Mouse (Mus musculus) intestine, embryonic 15.5 days (tissue): Measurements from ENCODE around the gene Crybb3. TPM values are rescaled to one million over a fixed set of nuclear protein-coding genes. Genes with fewer than 3 reads are reported as not detected.
"Not testable (repeated sequence)": the region's sequence is repeated elsewhere in the genome, so short reads cannot be mapped to it uniquely, and the experiment has no call there.

Experiments
- ATAC-seq: fragments of 200-750 bp; cut with Nextera tagmentation; 2 replicates; pipeline ENCODE4 v1.8.0; 2017; ENCODE audit warnings: moderate TSS enrichment, moderate library complexity
- H3K27ac ChIP-seq: fragments of 300-500 bp; sonication (generic); 2 replicates; pipeline ENCODE4 v1.5.1; 2015; ENCODE audit warnings: mild to moderate bottlenecking, inconsistent platforms
- H3K27me3 ChIP-seq: fragments of 300-500 bp; sonication (generic); replicated peaks from 2 replicates; pipeline ENCODE4 v1.6.1; 2015; ENCODE audit warnings: inconsistent platforms
- H3K36me3 ChIP-seq: fragments of 300-500 bp; sonication (generic); 2 replicates; pipeline ENCODE4 v1.6.1; 2015; ENCODE audit warnings: inconsistent platforms
- H3K4me1 ChIP-seq: fragments of 300-500 bp; sonication (generic); replicated peaks from 2 replicates; pipeline ENCODE4 v1.6.1; 2015; ENCODE audit warnings: inconsistent platforms
- H3K4me2 ChIP-seq: fragments of 300-500 bp; sonication (generic); replicated peaks from 2 replicates; pipeline ENCODE4 v1.6.1; 2015; ENCODE audit warnings: mild to moderate bottlenecking, inconsistent platforms
- H3K4me3 ChIP-seq: fragments of 300-500 bp; sonication (generic); replicated peaks from 2 replicates; pipeline ENCODE4 v1.5.1; 2015; ENCODE audit warnings: inconsistent platforms
- H3K9ac ChIP-seq: fragments of 300-500 bp; sonication (generic); 2 replicates; pipeline ENCODE4 v1.6.1; 2015; ENCODE audit warnings: inconsistent platforms
- H3K9me3 ChIP-seq: fragments of 300-500 bp; sonication (generic); 2 replicates; pipeline ENCODE4 v1.6.1; 2016; ENCODE audit warnings: inconsistent platforms
- WGBS: fragments of 180-500 bp; shearing (Covaris S2); methylation state at CpG from one replicate; pipeline ENCODE4 v1.1.7; 2015; 5-methylcytosine and 5-hydroxymethylcytosine counted together
- polyA plus RNA-seq: library from polyadenylated mRNA; unstranded; fragments of >200 nt; fragmentation: Nextera tagmentation; extraction: Ambion mirVana; gene quantifications from 2 replicates; pipeline ENCODE4 v1.2.1, GENCODE M21; 2015

Gene Crybb3
- polyA plus RNA-seq, 1 experiment from 2014 or later = 0.36 TPM

DNA sequence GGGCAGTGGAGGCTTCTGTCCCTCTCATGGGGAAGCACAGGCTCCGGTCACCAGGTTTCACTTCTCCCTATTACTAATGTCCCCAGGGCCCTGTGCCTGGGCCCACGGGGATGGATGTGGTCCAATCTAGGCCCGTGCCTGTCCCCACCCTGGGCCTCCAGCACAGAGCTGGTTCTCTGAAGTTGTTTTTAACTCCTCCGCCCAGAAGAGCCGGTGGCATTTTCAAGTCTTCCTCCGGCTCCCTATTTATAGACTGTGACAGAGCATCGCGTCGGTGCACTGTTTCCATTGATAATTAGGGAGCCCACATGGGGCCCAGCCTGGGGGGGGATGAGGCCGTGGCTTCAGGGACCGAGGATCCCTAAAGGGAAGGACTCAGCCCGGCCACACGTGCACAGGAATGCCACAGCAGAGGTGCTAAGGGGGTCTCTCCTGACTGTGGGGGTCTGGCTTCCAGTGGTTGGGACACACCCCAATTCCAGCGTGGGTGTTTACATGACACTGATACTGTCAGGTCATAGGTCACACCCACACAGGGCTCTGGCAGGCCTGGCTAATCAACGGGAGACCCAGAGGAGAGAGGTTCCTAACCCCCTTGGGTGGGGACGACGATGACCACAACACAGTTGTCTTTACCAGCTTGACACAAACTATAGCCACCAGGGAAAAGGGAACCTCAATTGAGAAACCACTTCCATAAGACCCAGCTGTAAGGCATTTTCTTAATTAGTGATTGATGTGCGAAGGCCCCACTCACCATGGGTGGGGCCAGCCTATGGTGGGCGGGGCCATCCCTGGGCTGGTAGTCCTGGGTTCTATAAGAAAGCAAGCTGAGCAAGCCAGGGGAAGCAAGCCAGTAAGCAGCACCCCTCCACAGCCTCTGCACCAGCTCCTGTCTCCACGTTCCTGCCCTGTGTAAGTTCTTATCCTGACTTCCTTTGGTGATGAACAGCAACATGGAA, 33.2 kb upstream of the Crybb3 start:
- no peaks in the 10 kb centered on the region for H3K27me3 ChIP-seq
- peak overlapping the region; percentile 68 for H3K27ac ChIP-seq
- H3K4me1 ChIP-seq = peaks cover 55% of the 10 kb centered on the region
- H3K9me3 ChIP-seq = no peaks in the 10 kb centered on the region
- H3K4me3 ChIP-seq = no peak overlapping the region
- ATAC-seq = 0 out of 2 replicates have a peak, but pooled peaks have one; percentile 2
- 34% methylated on average over 20 of the region's 20 CpGs for WGBS
- no peak overlapping the region for H3K4me2 ChIP-seq
- 0 out of 2 replicates have a peak overlapping the region, but pooled peaks have one; percentile 2 for H3K9ac ChIP-seq
- no peaks in the 10 kb centered on the region for H3K36me3 ChIP-seq

DNA sequence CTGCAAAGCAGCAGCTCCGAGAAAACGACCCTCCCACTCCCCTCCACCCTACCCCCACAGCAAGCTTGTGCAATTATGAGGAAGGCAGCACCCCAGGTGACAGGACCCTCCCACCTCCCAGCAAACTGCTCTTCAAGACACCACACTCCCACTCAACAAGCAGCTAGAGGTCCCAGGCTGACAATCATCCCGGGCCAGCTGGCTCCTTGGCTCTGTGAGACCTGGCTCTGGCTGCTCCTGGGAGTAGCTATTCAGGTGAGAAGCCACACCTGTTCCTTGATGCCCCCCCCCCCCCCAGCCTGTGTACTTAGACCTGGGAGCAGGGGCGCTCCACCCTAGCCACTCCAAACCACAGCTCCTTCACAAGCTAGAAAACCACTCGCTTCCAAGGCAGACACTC, 31.7 kb upstream of the Crybb3 start:
- ATAC-seq = peak; percentile 78
- Histone ChIP-seq H3K9me3 (no peaks in the 10 kb centered on the region), H3K9ac (no peak overlapping the region), H3K4me3 (no peak overlapping the region), H3K4me2 (peak overlapping the region; percentile 22; the same call in 1 of the 2 replicates), H3K36me3 (no peaks in the 10 kb centered on the region), H3K4me1 (peaks cover 45% of the 10 kb centered on the region), H3K27me3 (no peaks in the 10 kb centered on the region), H3K27ac (peak overlapping the region; percentile 64)
- 30% methylated on average over 5 of the region's 5 CpGs for WGBS

DNA sequence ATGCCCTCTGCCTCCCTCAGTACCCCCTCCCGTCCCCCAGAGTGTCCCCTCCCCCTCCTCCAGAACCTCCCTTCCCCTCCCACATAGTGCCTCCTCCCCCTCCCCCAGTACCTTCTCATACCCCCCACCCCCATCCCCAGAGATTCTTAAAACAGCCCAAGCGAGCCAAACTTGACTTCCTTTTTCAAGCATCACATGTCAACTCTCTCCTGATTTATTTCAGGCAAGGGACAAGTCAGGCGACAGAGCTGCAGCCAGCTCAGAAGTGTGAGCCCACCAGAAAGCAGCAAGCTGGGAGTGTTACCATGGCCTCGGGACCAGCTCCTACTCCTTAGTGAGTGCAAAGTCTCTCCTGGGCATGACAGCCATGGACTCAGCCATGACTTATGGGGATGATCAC, 30.0 kb upstream of the Crybb3 start:
- no peak for ATAC-seq
- H3K9me3 ChIP-seq = no peaks in the 10 kb centered on the region
- no peaks in the 10 kb centered on the region for H3K36me3 ChIP-seq

DNA sequence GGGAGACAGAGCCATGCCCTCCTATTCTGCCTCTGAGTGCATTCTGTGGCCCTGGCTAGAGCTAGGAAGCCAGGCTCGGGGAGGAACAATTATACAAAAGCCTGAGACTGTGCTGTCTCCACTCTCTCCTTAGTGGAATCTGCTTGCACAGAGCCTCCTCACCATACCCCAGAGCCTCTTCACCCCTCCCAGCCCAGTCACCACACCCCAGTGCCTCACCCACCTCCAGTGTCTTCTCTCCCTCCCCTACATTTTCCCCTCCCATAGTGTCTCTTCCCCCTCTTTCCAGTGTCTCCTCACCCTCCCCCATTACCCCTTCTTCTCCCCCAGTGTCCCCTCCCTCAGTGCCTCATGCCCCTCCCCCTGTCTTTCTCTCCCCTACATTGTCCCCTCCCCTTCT, 29.5 kb upstream of the Crybb3 start:
- Histone ChIP-seq H3K4me3 (no peak overlapping the region), H3K9ac (no peak overlapping the region), H3K4me2 (no peak overlapping the region), H3K36me3 (no peaks in the 10 kb centered on the region), H3K27ac (peak overlapping the region; percentile 40; the same call in 1 of the 2 replicates), H3K9me3 (no peaks in the 10 kb centered on the region), H3K27me3 (no peaks in the 10 kb centered on the region), H3K4me1 (peaks cover 47% of the 10 kb centered on the region)
- no peak for ATAC-seq
- 5% methylated on average over 1 of the region's 1 CpGs for WGBS

More for the DNA sequence above, 30.0 kb upstream of the Crybb3 start:
- no peak overlapping the region for H3K9ac ChIP-seq
- H3K27ac ChIP-seq = no peak overlapping the region
- H3K4me2 ChIP-seq = no peak overlapping the region
- no peak overlapping the region for H3K4me3 ChIP-seq
- H3K27me3 ChIP-seq = no peaks in the 10 kb centered on the region
- WGBS = 19% methylated on average over 4 of the region's 4 CpGs
- peaks cover 47% of the 10 kb centered on the region for H3K4me1 ChIP-seq

DNA sequence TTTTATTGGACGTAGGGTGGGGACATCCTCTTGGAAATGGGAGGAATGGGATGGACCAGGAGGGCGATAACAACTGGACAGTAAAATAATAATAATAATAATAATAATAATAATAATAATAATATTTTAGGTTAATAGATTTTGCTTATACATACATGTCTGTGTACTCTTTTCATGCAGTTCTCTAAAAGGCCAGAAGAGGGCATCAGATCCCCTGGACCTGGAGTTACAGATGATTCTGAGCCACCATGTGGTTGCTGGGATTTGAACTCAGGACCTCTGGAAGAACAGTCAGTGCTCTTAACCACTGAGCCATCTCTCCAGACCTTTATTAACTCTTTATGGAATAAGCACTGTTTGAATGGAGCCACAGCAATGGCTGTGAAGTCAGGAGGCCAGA, 28.3 kb upstream of the Crybb3 start:
- not testable (repeated sequence) for ATAC-seq, H3K4me3 ChIP-seq, H3K27me3 ChIP-seq, H3K4me2 ChIP-seq, H3K36me3 ChIP-seq, H3K9ac ChIP-seq, H3K9me3 ChIP-seq, H3K27ac ChIP-seq
- peaks cover 39% of the 10 kb centered on the region for H3K4me1 ChIP-seq
- WGBS = 90% methylated on average over 2 of the region's 2 CpGs

DNA sequence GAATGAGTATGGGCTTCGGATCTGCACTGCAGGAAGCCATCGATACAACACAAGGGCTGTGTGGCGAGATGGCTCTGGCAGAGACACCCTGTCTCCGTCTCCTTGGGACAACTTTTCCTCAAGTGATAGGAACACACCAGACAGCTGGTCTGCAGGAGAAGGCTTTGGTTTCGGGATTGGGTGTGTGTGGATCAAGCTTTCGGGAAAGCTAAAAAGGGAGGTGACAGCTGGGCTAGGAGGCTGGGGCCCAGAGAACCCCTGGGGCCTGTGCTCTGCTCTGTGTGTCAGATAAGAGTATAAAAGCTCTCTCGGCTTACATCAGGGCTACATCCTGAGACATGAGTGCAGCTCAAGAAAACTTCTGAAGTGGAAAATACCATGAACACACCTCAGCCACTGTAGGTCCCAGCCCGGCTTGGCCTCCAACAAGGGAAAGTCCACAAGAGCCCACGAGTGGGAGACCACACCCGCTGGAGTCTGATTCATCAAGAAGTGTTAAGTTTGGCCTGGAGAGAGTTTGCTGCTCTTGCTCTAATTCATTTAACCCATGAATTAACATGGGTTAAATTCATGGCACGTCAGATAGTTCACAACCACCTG, 26.9 kb upstream of the Crybb3 start:
- Histone ChIP-seq H3K9ac (no peak overlapping the region), H3K4me1 (peaks cover 28% of the 10 kb centered on the region), H3K36me3 (0 out of 2 replicates have a peak, but pooled peaks cover 2% of the 10 kb centered on the region), H3K4me2 (no peak overlapping the region), H3K4me3 (no peak overlapping the region), H3K27me3 (no peaks in the 10 kb centered on the region), H3K9me3 (no peaks in the 10 kb centered on the region), H3K27ac (0 out of 2 replicates have a peak overlapping the region, but pooled peaks have one; percentile 2)
- ATAC-seq = no peak
- WGBS = 71% methylated on average over 11 of the region's 11 CpGs

DNA sequence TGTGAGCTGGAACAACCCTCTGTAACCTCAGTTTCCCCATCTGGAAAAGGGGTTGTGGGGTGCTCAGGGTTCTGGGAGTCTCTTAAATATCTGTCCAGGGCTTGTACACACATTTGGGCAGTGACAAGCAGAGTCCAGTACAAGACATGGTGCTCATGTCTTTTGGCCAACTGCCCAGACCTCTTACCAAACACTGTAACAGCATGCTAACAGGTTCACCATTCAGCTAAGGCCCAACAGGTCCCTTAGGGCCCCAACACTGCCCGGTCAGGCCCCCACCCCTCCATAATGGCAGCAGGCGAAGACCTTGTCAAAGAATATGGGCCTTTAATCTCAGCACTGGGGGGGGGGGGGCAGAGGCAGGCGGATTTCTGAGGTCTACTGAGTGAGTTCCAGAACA, 26.3 kb upstream of the Crybb3 start:
- Histone ChIP-seq H3K9ac (no peak overlapping the region), H3K27me3 (no peaks in the 10 kb centered on the region), H3K9me3 (no peaks in the 10 kb centered on the region), H3K4me2 (no peak overlapping the region), H3K4me1 (peaks cover 22% of the 10 kb centered on the region), H3K4me3 (no peak overlapping the region), H3K36me3 (0 out of 2 replicates have a peak, but pooled peaks cover 2% of the 10 kb centered on the region), H3K27ac (0 out of 2 replicates have a peak overlapping the region, but pooled peaks have one; percentile 2)
- ATAC-seq = no peak
- 75% methylated on average over 3 of the region's 3 CpGs for WGBS

DNA sequence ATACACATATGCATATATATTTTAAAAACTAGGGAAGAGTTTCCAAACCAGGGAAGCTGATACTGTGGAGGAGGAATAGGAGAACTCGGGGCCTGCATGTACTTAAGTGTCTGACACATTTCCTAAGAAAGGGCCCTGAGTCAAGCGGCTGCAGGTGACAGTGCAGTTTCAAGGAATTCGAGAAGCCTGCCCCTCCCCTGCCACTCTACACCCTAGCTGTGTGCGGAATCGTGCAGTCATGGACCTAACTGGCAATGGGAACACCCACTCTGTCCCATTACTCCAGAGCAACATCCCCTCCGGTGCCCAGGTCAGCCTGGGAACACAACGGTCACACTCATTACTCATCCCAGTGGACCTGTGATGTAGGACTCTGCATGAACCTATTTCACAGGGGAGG, 25.2 kb upstream of the Crybb3 start:
- Histone ChIP-seq H3K27ac (no peak overlapping the region), H3K27me3 (no peaks in the 10 kb centered on the region), H3K4me3 (no peak overlapping the region), H3K4me1 (peaks cover 18% of the 10 kb centered on the region), H3K9me3 (no peaks in the 10 kb centered on the region), H3K36me3 (0 out of 2 replicates have a peak, but pooled peaks cover 2% of the 10 kb centered on the region), H3K9ac (no peak overlapping the region), H3K4me2 (no peak overlapping the region)
- 65% methylated on average over 7 of the region's 7 CpGs for WGBS
- no peak; the same call in 1 of the 2 replicates for ATAC-seq

DNA sequence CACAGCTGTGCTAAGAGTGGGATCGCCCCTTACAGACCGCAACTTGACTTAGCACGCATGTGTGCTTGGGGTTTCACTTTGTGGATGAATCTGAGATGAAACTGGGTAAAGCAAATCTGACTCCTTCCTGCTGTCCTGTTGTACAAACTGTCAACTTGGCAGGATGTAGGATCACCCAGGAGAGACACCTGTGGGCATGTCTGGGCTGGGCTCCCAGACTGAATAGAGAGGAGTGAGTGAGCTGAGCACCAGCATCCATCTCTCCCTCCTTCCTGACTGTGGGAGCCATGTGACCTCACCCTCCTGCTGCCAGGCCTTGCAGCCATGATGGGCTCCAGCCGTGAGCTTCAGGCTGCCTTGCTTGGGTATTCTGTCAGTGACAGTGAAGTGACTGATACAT, 24.1 kb upstream of the Crybb3 start:
- H3K4me2 ChIP-seq = no peak overlapping the region
- H3K27ac ChIP-seq = no peak overlapping the region
- no peak for ATAC-seq
- H3K9ac ChIP-seq = no peak overlapping the region
- 0 out of 2 replicates have a peak, but pooled peaks cover 2% of the 10 kb centered on the region for H3K36me3 ChIP-seq
- peaks cover 10% of the 10 kb centered on the region for H3K4me1 ChIP-seq
- no peak overlapping the region for H3K4me3 ChIP-seq
- H3K9me3 ChIP-seq = no peaks in the 10 kb centered on the region
- 89% methylated on average over 4 of the region's 4 CpGs for WGBS
- no peaks in the 10 kb centered on the region for H3K27me3 ChIP-seq

DNA sequence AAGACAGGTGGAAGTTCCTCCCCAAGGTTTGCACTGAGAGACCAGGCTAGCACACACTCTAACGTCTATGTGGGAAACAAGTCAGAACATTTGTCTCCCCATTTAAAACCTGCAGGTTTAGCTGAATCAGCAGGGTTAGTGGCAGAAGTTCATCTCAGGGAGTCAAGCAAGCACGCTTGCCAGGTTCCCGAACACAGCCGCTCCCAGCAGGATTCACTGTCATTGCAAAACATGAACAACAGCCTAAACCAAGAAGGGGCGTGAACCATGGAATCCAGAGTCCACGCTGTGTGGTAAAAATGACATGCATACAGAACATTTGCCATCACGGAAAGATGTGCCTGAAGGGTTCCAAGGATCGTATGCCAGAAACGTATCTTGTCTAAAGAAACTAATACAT, 23.7 kb upstream of the Crybb3 start:
- Histone ChIP-seq H3K9ac (no peak overlapping the region), H3K27me3 (no peaks in the 10 kb centered on the region), H3K4me1 (peaks cover 10% of the 10 kb centered on the region), H3K4me3 (no peak overlapping the region), H3K9me3 (no peaks in the 10 kb centered on the region), H3K36me3 (0 out of 2 replicates have a peak, but pooled peaks cover 2% of the 10 kb centered on the region), H3K4me2 (no peak overlapping the region), H3K27ac (no peak overlapping the region)
- ATAC-seq = no peak
- WGBS = 77% methylated on average over 9 of the region's 9 CpGs

DNA sequence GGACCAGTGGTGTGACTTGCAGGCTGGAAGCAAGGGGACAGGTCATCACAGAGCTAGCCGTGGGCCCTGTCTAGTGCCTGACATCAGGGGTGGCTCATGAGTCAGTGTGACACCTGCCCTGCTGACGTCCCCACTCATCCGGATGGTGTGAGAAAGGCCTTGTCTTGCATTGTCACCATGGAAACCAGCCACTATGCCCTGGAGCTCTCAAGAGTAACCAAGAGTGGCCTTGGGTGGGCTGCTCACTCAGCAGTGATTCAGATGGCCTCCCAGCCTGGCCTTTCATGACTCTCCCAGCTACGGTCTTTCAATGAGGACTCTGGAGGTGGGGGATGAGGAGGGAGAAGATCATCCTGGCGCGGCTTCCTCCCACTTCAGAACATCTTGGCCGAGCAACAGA, 21.1 kb upstream of the Crybb3 start:
- ATAC-seq = no peak
- no peaks in the 10 kb centered on the region for H3K9me3 ChIP-seq
- no peak overlapping the region for H3K4me2 ChIP-seq
- H3K27me3 ChIP-seq = no peaks in the 10 kb centered on the region
- H3K27ac ChIP-seq = no peak overlapping the region
- H3K4me1 ChIP-seq = peaks cover 3% of the 10 kb centered on the region; the same call in 1 of the 2 replicates
- H3K4me3 ChIP-seq = no peak overlapping the region
- H3K36me3 ChIP-seq = peaks cover 6% of the 10 kb centered on the region; the same call in 1 of the 2 replicates
- H3K9ac ChIP-seq = no peak overlapping the region
- WGBS = 78% methylated on average over 7 of the region's 7 CpGs

DNA sequence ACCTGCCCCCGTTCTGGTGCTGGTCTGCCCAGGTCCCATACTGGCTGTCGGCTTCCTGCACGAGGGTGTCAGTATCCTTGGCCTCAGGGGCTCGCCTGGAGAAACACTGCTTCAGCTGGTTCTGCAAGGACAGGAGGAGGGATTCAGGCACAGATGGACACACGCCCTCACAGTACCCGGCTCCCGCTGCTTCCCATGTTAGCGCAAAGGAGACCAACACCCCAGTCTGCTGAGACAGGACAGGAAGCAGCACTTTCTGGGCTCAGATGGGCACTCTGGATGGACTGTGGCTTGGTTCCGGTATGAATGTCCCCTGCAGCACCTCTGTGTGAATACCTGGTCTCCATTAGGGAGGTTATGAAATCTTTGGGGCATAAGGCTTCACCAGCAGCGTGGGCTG, 20.1 kb upstream of the Crybb3 start:
- Histone ChIP-seq H3K4me3 (no peak overlapping the region), H3K9me3 (no peaks in the 10 kb centered on the region), H3K9ac (no peak overlapping the region), H3K36me3 (peaks cover 9% of the 10 kb centered on the region; the same call in 1 of the 2 replicates), H3K4me1 (peaks cover 3% of the 10 kb centered on the region; the same call in 1 of the 2 replicates), H3K4me2 (no peak overlapping the region), H3K27ac (no peak overlapping the region), H3K27me3 (no peaks in the 10 kb centered on the region)
- no peak for ATAC-seq
- WGBS = 88% methylated on average over 10 of the region's 10 CpGs
